Mouse (Mus musculus): Measurements from ENCODE around the gene Ankrd36. TPM values are rescaled to one million over a fixed set of nuclear protein-coding genes. Genes with fewer than 3 reads are reported as not detected.
A peak's percentile ranks its signal among the peaks of the same experiment; 100 is the strongest.

Gene Ankrd36
- total RNA-seq, 2 experiments from 2014 or later, result not detected

DNA sequence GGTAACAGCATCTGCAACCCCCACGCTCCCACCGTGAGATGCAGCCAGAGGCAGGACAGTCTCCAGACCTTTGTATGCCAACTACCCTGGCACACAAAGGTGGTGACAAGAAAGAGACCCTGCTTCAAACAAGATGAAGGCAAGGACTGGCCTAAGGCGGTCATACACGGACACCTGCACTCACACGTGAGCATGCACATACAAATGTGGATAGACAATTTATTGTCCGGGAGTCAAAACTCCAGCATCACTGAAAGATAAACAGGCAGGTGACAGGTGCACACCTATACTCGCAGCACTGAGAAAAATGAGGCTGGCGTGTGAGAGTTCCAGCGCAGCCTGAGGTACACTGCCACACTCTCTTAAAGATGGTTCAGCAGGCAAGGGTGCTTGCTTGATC lies 136.5 kb downstream of the Ankrd36 start:
- no peak for DNase-seq (ENCODE audit: low spot score in 2 of 2)
- Histone ChIP-seq H3K27ac (no peak overlapping the region), H3K4me3 (peak overlapping the region; percentile 99)
- TF ChIP-seq CTCF (conservative IDR thresholded peaks at IDR 0.05), result no peak

DNA sequence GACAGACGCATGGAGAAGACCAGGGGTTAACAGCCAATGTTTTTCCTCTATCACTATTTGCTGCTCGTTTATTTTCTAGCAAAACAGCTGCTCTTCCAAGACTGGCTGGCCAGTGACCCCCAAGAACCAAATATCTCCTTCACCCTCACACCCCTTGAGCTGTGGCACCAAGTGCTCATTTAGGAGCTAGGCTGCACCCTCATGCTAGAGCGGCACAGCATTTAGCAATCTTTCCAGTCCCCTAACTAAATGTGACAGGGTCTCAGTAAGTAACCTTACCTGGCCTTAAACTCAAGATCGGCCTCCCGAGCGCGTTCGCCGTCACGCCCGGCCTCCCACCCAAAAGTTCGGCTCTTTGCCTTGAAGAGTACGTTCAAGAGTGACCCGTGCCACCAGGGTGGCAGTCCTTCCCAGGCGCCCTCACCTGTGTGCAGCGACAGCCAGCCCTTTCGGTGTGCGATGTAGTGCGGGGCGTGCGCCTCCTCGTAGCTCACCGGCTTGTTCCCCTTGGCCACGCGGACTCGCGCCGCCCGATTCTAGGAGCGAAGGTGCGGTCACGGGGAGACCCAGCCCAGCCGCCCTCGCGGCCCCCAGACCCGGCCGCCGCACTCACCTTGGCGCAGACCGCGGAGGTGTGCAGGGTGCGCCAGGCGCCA lies 137.5 kb downstream of the Ankrd36 start:
- no peak for DNase-seq (ENCODE audit: low spot score in 2 of 2)
- Histone ChIP-seq H3K27ac (peak overlapping the region; percentile 93), H3K4me3 (peak overlapping the region; percentile 99)
- TF ChIP-seq CTCF (conservative IDR thresholded peaks at IDR 0.05), result no peak

DNA sequence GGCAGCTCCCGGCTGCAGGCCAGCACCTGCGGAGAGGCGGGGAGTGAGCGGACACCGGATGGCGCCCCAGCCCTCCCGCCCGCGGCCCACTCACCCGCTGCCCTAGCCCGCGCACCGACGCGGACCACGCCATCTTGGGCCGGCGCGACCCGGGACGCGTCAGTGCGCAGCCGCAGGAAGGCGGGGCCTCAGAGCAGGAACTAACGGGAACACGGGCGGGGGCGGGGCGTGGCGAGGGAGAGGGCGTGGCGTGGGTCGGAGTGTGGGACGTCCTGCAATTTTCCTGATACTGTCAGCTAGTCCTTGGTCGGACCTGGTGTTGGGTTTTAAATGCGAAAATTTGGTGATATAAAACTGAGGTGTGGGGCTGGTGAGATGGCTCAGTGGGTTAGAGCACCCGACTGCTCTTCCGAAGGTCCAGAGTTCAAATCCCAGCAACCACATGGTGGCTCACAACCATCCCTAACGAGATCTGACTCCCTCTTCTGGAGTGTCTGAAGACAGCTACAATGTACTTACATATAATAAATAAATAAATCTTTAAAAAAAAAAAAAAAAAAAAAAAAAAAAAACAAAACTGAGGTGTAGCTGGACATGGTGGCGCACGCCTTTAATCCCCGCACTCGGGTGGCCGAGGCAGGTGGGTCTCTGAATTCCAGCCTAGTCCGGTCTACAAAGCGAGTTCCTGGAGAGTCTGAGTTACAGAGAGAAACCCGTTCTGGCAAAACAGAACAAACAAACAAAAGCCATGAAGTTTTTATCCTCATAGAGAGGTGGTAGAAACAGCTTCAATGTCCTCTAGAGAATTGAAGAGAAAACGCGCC lies 138.3 kb downstream of the Ankrd36 start:
- peak overlapping the region; percentile 93 for H3K27ac ChIP-seq
- TF ChIP-seq CTCF (conservative IDR thresholded peaks at IDR 0.05), result peak; percentile 18; the same call in 1 of the 2 replicates
- DNase-seq (ENCODE audit: low spot score in 2 of 2), result peak; percentile 78 to 87

DNA sequence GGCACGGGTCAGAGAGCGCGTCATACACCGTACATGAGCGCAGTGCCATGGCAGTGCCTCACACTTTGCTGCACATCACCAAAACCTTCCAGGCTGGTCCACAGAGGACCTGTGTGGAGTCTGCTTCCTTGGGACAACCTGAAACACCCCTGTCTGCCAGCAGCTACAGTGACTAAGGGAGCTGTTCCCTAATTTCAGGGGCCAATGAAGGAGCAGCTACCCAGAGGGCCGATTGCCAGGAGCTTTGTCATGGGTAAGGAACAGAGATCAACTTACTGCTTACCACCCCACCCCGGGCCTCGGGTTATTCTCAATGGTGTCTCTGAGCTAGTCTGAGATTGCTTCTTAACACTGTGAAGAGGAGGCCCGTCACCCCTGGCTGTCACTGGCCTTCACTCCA lies 145.7 kb downstream of the Ankrd36 start:
- no peak for TF ChIP-seq CTCF (conservative IDR thresholded peaks at IDR 0.05)
- DNase-seq (ENCODE audit: low spot score in 2 of 2), result no peak
- no peak overlapping the region for H3K4me3 ChIP-seq
- no peak overlapping the region for H3K27ac ChIP-seq

More for the DNA sequence above, 138.3 kb downstream of the Ankrd36 start:
- peak overlapping the region; percentile 99 for H3K4me3 ChIP-seq

DNA sequence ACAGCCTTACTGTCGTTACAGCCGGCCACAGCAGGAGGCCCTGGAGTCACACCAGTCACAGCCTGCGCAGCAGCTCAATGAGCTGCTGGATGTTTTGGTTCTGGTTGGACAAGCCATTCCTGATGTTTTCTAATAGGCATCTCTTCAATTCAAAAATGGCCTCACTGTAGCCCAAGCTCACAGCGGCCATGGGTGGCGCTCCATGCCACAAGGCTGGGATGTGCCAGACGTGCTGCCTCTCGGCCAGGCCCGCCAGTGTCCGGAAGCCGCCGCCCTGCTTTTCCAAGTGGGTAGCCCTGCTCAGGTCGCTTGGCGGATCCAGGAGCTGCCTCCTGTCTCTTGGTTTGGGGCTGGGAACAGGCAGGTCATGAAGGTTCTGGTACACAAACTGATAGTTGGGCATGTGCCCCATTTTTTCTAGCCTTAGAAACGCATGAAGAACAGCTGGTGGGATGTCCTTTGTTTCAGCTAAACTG lies 146.2 kb downstream of the Ankrd36 start, which contains the start of gene Mrps24:
Gene Mrps24, minus strand, starts transcription at position 51 of the 476 bp plus-strand sequence.
- Histone ChIP-seq H3K4me3 (no peak within 1 kb of the TSS), H3K27ac (no peak within 1 kb of the TSS)
- no peak for TF ChIP-seq CTCF (conservative IDR thresholded peaks at IDR 0.05)
- no peak for DNase-seq (ENCODE audit: low spot score in 2 of 2)

DNA sequence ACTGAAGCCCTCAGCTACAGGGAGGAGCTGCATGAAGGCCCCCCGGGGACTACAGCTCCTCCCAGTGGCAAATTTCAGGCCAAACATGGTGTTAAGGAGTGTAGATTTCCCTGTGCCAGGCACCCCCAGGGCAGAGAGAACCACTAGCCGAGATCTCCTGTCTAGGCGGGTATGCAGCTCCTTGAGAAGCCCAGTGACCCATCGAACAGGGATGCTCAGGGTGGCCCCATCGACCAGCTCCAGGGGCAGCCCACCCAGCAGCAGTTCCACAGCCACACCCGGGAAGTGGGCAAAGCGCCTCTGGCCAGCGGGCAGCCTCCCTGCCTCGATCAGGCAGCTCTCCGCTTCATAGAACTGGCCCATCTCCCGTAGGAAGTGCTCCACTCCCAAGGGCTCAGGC lies 146.8 kb downstream of the Ankrd36 start:
- TF ChIP-seq CTCF (conservative IDR thresholded peaks at IDR 0.05), result no peak
- H3K4me3 ChIP-seq, result no peak overlapping the region
- H3K27ac ChIP-seq, result no peak overlapping the region
- no peak for DNase-seq (ENCODE audit: low spot score in 2 of 2)

DNA sequence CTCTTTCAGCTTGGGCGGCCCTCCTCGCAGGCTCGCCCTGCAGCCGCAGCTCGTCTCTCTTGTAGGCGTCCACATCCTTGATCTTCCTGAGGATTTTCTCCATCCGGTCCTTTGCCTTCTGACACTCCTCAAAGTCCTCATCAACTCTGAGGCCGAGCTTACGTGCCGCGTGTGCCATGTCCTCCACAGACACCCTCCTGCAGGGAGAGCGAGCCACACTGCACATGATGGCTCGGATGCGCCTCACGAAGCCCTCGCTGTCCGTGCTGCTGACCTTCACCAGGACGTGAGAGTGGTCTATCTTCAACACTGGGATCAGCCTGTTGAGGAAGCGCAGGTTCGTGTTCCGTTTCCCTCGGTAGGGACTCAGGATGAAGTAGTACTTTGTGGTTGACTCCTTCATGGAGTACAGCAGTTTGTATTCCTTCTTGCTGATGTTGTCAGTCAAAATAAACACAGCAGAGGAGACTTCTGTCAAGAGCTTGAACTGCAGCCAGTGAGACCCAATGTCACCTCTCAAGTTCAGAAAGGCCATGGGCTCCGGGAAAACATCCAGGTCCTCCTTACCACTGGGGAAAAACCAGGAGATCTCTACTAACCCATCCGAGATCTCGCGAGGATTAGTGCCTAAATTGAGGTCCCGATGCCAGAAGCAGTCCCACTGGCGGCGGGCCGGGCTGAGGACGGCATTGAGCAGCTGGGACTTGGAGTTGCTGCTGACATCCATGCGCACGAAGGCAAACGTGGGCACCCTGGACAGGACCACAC lies 147.6 kb downstream of the Ankrd36 start:
- no peak for DNase-seq (ENCODE audit: low spot score in 2 of 2)
- TF ChIP-seq CTCF (conservative IDR thresholded peaks at IDR 0.05), result no peak
- Histone ChIP-seq H3K27ac (no peak overlapping the region), H3K4me3 (no peak overlapping the region)

DNA sequence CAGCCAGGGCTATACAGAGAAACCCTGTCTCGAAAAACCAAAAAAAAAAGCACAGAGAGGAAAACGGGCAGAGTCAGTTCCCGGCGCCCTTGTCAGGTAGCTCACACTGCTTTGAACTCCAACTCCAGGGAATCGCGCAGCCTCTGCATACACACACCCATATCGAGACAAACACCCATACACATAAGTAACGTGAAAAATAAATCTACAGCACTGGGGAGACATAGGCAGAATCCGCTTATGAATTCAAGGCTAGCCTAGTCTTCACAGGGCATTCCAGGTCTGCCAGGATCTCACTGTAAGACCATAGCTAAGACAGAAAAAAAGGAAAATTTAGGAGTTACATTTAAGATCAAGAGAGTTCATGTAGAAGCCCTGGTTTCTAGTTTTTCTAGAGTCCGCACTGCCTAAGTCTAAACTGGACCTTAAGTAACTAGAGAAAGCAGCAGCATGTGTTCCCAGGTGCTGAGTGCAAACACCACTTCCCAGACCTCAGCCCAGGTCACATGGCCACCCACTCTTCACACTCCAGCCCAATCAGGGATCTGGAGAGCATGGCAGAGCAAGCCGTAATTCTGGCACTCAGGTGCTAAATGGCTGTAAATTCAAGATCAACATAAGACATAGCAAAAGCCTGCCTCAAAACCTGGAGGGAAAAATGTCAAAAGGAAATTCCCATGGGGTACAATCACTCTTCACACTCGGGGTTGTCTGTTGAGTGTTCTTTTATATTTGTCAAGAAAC lies 149.3 kb downstream of the Ankrd36 start:
- no peak overlapping the region for H3K4me3 ChIP-seq
- no peak for TF ChIP-seq CTCF (conservative IDR thresholded peaks at IDR 0.05)
- no peak overlapping the region for H3K27ac ChIP-seq
- no peak for DNase-seq (ENCODE audit: low spot score in 2 of 2)

DNA sequence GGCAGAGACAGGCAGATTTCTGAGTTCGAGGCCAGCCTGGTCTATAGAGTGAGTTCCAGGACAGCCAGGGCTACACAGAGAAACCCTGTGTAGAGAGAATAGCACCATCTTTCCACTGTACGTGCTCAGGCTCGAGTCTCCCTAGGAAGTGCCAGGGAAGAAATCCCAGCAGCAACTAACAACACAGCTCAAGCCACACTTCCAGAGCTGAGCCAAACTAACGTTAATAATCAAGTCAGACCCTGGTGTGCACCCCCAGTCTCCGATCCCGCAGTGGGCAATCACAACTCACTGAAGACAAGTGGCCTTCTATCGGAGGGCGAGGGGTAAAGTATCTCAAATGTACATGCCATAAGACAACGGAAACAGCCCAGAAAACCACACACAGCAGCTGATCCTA lies 160.1 kb downstream of the Ankrd36 start:
- DNase-seq (ENCODE audit: low spot score in 2 of 2), result no peak
- no peak for TF ChIP-seq CTCF (conservative IDR thresholded peaks at IDR 0.05)
- no peak overlapping the region for H3K27ac ChIP-seq
- H3K4me3 ChIP-seq, result no peak overlapping the region

DNA sequence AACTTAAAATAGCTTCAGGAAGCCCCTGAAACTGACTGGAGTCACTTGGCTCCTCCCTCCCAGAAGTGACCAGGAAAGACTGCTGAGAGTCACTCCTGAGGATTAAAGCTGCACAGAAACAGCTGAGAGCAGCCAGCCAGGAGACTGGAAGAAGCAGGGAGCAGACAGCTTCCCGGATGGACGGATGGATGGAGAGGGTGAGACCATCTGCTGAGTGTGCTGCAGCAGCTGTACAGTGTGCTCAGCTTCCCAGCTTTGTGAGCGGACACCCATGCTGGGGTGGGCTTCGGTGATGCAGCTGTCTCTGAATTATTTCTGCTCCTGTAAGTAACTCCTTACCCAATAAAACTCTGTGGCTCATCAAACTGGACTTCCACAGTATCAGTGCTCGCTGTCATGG lies 162.9 kb downstream of the Ankrd36 start:
- no peak for TF ChIP-seq CTCF (conservative IDR thresholded peaks at IDR 0.05)
- Histone ChIP-seq H3K27ac (0 out of 2 replicates have a peak overlapping the region, but pooled peaks have one; percentile 10), H3K4me3 (no peak overlapping the region)
- DNase-seq (ENCODE audit: low spot score in 2 of 2), result no peak

DNA sequence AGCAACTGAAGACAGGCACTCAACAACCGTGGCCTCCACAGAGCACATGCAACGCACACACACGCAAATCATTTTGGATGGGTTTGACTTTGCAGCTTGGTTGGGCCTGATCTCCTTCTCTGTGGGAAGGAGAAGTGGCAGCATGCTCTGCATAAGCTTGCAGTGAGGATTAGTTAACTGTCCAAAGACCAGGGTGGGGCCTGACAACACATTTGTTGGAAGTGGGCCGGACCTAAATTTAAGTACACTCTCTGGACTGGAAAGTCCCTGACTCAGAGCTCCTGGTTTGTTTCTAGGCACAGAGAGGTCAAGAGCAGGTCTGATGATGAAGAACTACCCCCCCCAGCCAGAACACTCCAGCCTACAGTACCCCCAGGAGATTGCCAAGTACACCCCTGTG lies 164.8 kb downstream of the Ankrd36 start:
- no peak overlapping the region for H3K4me3 ChIP-seq
- TF ChIP-seq CTCF (conservative IDR thresholded peaks at IDR 0.05), result no peak
- H3K27ac ChIP-seq, result no peak overlapping the region
- no peak for DNase-seq (ENCODE audit: low spot score in 2 of 2)

DNA sequence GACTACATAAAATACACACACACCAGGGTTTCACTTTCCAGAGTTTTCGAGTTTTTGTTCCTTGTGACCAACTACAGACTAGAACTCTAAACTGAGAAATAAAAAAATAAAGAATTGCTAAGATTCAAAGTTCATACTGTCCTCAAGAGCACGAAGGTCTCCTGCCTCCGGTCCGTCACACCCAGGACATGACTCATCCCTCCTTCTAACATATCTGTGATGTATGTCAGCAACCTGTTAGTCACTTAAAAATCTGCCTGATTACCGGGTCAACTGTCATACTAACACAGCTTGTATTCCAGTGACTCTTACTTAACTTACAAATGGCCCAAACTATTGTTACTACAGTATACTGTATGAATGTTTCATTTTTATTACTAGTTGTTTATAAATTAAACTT lies 167.7 kb downstream of the Ankrd36 start:
- Histone ChIP-seq H3K4me3 (no peak overlapping the region), H3K27ac (no peak overlapping the region)
- no peak for DNase-seq (ENCODE audit: low spot score in 2 of 2)
- no peak for TF ChIP-seq CTCF (conservative IDR thresholded peaks at IDR 0.05)

Other genes starting within 250 kb of the Ankrd36 start
- gene Znrf3, start 124.8 kb upstream of the Ankrd36 start, total RNA-seq (2021), result 10 to 100 TPM; 20.2 to 24.1 TPM
- 10 to 100 TPM; 87.6 to 94.5 TPM for gene Xbp1, start 49.0 kb upstream of the Ankrd36 start, total RNA-seq (2021)
- 10 to 100 TPM; 11.8 to 13.9 TPM for gene Ccdc117, start 27.5 kb upstream of the Ankrd36 start, total RNA-seq (2021)
- 10 to 100 TPM; 57.3 to 61.4 TPM for gene Mrps24, start 146.0 kb downstream of the Ankrd36 start, total RNA-seq (2021)
- gene Urgcp, start 192.7 kb downstream of the Ankrd36 start, total RNA-seq (2021), result 10 to 100 TPM; 65.3 to 67.2 TPM
- gene Dbnl, start 218.8 kb downstream of the Ankrd36 start, total RNA-seq (2021), result 10 to 100 TPM; 74.6 to 80.0 TPM
- 10 to 100 TPM; 14.7 to 16.2 TPM for gene Pgam2, start 234.0 kb downstream of the Ankrd36 start, total RNA-seq (2021)

All from layer of hippocampus, adult 2 months (tissue).